Mouse (Mus musculus) layer of hippocampus, postnatal 25 days (tissue): ENCODE data around the gene Casz1. TPM values are rescaled to one million over a fixed set of nuclear protein-coding genes. Genes with fewer than 3 reads are reported as not detected.

ENCODE experiments used
- DNase-seq, 2 experiments: peaks; one replicate each; pipeline ENCODE4 v3.0.0; 2022; ENCODE audit warnings: mixed read lengths in 2 of 2, low spot score in 1 of 2; ENCODE audit errors: extremely low spot score in 1 of 2
- total RNA-seq, 2 experiments: library from RNA; stranded (reverse); gene quantifications; 2 replicates each; pipeline ENCODE4 v1.2.3; 2021

The Casz1 gene
- total RNA-seq, 2 experiments from 2014 or later, result 0.49 to 0.75 TPM

DNA sequence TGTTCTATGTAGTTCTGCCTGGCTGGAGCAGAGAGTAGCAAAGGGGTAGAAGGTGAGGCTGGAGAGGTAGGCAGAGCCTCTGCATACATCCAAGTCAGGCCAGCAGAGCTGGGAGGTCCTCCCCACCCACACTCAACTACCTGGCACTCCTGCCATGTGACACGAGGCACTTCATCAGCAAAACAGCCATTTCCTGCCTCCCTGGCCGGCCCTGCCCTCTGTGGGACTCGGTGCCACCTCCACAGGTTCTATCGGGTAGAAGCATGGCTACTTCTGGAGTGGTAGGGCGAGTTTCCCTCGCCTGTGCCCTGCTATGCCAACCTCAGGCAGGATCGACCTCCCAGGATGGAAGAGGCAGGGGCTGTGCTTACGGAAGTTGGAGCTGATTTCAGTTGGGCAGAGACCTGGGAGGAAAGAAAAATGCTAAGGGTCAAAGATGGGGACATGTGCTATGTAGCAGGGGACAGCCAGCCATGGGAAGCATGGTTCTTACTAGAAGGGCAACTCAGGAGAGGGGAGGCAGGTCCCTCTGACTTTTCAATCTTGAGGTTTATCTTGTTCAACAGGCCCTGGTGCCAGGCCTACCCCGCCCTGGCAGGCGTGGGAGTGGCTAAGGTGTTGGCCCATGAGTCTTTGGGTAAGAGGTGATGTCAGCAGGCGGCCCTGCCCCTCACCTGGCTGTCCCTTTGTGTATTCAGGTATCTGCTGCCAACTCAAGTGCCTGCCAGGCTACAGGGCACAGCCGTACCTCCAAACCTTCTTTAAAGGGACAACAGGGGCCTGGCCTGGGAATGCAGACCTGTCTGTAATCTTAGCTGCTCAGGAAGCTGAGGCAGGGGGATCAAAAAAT is 6.5 kb upstream of the Casz1 start:
- no peak for DNase-seq

DNA sequence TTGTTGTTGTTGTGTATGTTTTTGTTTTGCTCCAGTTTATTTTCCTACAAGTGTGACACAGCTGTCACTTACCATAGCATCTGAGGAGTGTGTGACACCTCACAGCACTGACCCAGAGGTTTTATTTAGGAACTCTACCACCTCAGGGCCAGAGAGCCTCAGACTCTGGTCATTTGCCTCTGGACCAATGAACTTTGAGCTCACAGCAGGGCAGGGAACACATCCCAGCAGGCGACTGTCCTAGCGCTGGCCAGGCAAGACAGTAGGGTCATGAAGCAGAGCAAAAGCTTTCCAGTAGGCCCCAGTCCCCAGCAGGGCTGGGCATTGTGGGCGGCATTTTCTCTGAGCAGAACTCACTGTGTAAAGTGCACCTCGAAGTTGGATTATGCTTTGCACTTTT is 1.2 kb upstream of the Casz1 start:
- no peak for DNase-seq

DNA sequence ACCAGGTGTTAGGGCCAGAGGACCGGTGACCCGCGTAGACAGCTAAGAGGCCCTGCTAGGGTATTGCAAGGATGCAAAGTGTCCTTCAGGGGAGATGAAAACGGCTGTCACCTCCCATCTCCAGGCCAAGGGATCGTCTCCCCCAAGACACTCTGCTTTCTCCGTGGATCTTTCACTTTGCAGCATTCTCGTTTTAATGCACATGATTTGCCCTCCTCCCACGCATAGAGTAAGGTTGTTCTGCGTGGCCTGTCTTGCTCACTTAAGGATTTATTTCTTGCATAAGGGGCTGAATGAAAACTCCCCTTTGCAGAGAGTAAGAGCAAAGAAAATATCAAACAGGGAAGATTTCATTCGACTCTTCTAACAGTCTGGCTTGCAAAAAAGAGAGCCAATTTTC is 593 bp upstream of the Casz1 start:
- DNase-seq, result no peak

GRCm38 (mm10) chr4:148804780-148805160 is 541 bp downstream of the Casz1 start:
- no peak for DNase-seq

- no peak for DNase-seq
Measured at GRCm38 (mm10) chr4:148805161-148805810, 1.1 kb downstream of the Casz1 start.

GRCm38 (mm10) chr4:148805811-148806747 is 1.9 kb downstream of the Casz1 start:
- no peak for DNase-seq

- no peak for DNase-seq
Measured at GRCm38 (mm10) chr4:148806836-148807235, 2.6 kb downstream of the Casz1 start.

DNA sequence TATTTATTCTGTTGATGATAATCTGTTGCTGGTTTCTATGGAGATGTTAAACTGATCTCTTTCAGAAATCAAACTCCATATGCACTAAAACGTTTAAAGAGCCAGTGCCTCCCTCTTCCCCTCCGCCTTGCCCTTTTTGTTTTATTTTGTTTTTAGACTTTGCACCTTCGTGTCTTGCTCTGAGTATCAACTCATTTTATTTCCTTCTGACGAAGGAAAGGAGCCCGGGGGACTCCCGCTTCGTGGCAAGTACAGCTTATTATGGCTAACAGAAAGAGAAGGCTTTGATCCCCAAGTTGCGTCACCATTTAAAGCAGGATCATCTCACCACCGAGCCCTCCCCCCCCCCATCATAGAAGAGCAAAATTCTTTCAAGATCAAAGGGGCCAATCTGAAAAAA is 3.2 kb downstream of the Casz1 start:
- DNase-seq, result no peak

GRCm38 (mm10) chr4:148808839-148809238 is 4.6 kb downstream of the Casz1 start:
- DNase-seq, result no peak

DNA sequence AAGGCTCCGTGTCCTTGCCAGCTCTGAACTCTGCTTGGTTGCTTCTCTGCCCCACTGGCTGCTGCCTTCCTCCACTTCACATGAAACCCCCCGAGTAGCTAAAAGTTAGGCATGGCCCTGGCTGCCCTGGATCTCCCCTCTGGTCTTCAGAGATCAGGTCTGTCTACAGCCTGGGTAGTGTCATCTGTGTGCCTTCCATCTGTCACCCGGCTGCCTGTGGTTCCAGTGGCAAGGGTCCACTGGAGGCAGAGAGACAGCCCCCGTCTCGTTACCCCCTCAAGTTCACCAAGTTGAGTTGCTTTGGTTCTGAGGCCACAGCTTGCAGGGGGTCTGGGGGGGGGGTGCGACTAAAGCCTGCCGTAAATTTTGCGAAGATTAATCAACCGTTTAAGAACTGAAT is 6.5 kb downstream of the Casz1 start:
- DNase-seq, result no peak

DNA sequence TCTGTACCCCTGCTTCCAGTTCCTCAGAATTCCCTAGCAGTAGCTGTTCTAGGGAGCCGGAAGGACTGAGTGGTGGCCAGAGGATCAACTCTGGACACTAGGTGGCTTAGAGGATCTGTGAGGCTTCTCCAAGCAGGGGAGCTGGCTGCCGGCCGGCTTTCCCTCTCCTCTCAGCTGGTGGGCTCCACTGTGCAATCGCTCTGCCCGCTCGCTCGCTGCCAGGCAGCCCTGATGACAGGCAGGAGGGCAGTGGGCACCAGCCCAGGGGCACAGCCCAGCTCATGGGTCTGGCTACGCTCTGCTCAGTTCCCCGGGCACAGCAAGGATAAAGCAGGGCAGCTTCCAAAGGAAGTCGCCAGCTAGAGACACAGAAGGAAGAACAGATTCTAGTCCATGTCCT is 7.7 kb downstream of the Casz1 start:
- peak in 1 of 2 experiments; percentile 32 for DNase-seq

- DNase-seq, result peak in 1 of 2 experiments; percentile 32
Measured at GRCm38 (mm10) chr4:148813247-148813646, 9.0 kb downstream of the Casz1 start.

- no peak for DNase-seq
Measured at GRCm38 (mm10) chr4:148816556-148816955, 12.3 kb downstream of the Casz1 start.

- no peak for DNase-seq
Measured at GRCm38 (mm10) chr4:148818161-148818560, 13.9 kb downstream of the Casz1 start.

GRCm38 (mm10) chr4:148820171-148820570 is 15.9 kb downstream of the Casz1 start:
- no peak for DNase-seq

DNA sequence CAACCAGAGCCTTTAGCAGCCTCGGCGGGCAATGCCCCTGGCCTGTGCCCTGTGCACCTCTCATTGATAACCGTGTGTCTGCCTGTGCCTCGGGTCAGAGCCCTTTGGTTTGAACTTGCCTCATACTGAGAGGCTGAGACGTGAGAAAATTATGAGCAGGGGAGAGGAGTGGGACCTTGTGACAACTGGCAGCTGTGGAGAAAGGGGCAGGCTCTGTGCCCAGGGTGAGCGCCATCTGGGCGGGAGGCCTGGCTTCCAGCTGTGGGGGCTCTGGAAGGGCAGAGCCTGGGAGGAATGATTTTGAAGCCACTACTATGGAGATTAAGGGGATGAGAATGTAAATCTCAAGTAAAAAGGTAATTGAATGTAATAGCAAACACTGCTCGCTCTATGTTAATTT is 19.1 kb downstream of the Casz1 start:
- DNase-seq, result no peak

DNA sequence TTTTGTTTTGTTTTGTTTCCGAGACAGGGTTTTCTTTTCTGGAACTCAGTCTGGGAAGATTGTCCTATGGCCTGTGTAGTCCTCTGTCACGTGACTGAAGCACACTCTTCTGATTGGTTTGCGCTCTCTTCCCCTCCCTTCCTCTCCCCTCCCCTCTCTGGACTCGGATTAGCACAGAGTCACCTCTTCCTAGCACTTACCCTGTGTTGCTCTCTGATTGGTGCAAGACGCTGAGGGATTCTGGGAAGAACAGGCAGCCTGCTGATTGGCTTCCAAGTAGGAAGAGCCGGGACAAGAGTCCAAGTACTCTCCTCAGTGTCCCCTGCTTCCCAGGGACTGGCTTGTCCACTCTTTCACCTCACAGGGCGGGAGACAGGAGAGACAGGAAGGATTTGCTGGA is 26.1 kb downstream of the Casz1 start:
- no peak for DNase-seq

DNA sequence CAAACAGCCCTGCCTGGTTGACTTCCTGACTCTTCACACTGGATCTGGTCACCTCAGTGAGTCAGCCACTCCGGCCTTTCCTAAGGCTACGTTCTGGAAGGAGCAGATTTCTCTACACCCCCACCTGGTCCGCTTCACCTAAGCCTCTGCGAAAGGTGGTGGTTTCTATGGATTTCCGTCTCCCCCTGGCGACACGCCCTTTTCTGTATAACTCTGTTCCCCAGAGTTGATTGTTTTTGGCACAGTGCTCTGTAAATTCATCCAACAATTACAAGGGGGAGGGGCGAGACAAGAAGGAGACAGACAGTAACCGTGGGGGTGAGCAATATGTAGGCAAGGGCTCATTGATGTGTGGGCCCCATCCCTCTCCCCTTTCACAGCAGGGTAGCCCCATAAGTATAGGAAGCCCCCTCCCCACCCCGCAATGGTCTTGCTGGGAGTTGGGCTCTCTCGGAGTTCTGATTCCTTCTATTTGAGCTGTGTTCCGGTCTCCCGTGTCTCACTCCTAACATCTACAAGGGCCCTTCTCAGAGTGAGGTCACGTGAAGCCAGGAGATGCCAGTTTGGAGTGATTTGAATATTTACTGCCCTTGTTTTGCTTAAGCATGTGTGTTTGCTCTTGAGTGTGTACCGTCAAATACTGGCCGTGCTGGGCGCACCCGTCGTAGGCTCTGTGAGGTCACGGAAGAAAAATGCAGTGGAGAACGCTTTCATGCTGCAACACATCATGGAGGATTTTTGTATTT is 29.2 kb downstream of the Casz1 start:
- no peak for DNase-seq

GRCm38 (mm10) chr4:148836391-148836790 is 32.2 kb downstream of the Casz1 start:
- DNase-seq, result no peak

- DNase-seq, result no peak
Measured at GRCm38 (mm10) chr4:148837046-148837445, 32.8 kb downstream of the Casz1 start.
